Mouse (Mus musculus) stomach, embryonic 15.5 days (tissue): ENCODE results near the gene Bend3. TPM values are rescaled to one million over a fixed set of nuclear protein-coding genes. Genes with fewer than 3 reads are reported as not detected.
"Not testable (repeated sequence)": the region's sequence is repeated elsewhere in the genome, so short reads cannot be mapped to it uniquely, and the experiment has no call there.

Source experiments
- ATAC-seq: fragments of 200-750 bp; cut with Nextera tagmentation; 2 replicates; pipeline ENCODE4 v1.8.0; 2017; ENCODE audit warnings: low read depth, moderate number of reproducible peaks, moderate TSS enrichment; ENCODE audit not compliant: insufficient read depth, low FRiP score
- H3K27ac ChIP-seq: fragments of 300-500 bp; sonication (generic); 2 replicates; pipeline ENCODE4 v1.5.1; 2015; ENCODE audit warnings: mild to moderate bottlenecking, inconsistent platforms
- H3K27me3 ChIP-seq: fragments of 300-500 bp; sonication (generic); replicated peaks from 2 replicates; pipeline ENCODE4 v1.6.1; 2015; ENCODE audit warnings: inconsistent platforms
- H3K36me3 ChIP-seq: fragments of 300-500 bp; sonication (generic); 2 replicates; pipeline ENCODE4 v1.6.1; 2015; ENCODE audit warnings: inconsistent platforms
- H3K4me1 ChIP-seq: fragments of 300-500 bp; sonication (generic); 2 replicates; pipeline ENCODE4 v1.6.1; 2015; ENCODE audit warnings: inconsistent platforms
- H3K4me2 ChIP-seq: fragments of 300-500 bp; sonication (generic); 2 replicates; pipeline ENCODE4 v1.6.1; 2015; ENCODE audit warnings: mild to moderate bottlenecking, inconsistent platforms
- H3K4me3 ChIP-seq: fragments of 300-500 bp; sonication (generic); replicated peaks from 2 replicates; pipeline ENCODE4 v1.5.1; 2015; ENCODE audit warnings: inconsistent platforms
- H3K9ac ChIP-seq: fragments of 300-500 bp; sonication (generic); 2 replicates; pipeline ENCODE4 v1.6.1; 2015; ENCODE audit warnings: inconsistent platforms
- H3K9me3 ChIP-seq: fragments of 300-500 bp; sonication (generic); 2 replicates; pipeline ENCODE4 v1.6.1; 2016; ENCODE audit warnings: inconsistent platforms
- WGBS: fragments of 180-500 bp; shearing (Covaris S2); methylation state at CpG from one replicate; pipeline ENCODE4 v1.1.7; 2015; 5-methylcytosine and 5-hydroxymethylcytosine counted together
- polyA plus RNA-seq: library from polyadenylated mRNA; unstranded; fragments of >200 nt; fragmentation: Nextera tagmentation; extraction: Ambion mirVana; gene quantifications from 2 replicates; pipeline ENCODE4 v1.2.1, GENCODE M21; 2015

The Bend3 gene
- polyA plus RNA-seq, 1 experiment from 2014 or later = 3.2 TPM

DNA sequence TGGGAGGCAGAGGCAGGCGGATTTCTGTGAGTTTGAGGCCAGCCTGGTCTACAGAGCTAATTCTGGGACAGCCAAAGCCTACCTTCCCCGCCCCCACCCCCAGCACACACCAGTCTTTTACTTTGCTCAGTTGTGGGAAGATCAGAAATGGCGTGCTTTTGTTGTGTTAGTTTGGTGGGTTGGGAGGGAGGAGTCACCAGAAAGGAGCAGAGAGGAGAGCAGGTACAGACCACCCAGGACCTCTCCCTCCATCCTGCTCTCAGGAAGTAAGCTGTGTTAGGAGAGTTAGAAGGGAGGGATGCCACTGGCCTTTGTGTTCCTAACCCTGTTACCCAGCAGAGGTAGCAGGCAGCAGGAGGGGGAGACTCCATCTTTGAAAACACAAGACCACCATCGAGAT lies 28.4 kb downstream of the Bend3 start:
- no peak overlapping the region for H3K4me2 ChIP-seq
- ATAC-seq = no peak
- peaks cover 15% of the 10 kb centered on the region for H3K36me3 ChIP-seq
- H3K27me3 ChIP-seq = no peaks in the 10 kb centered on the region
- H3K9ac ChIP-seq = no peak overlapping the region
- no peaks in the 10 kb centered on the region for H3K4me1 ChIP-seq
- WGBS = 77% methylated on average over 4 of the region's 4 CpGs
- no peak overlapping the region for H3K27ac ChIP-seq
- no peaks in the 10 kb centered on the region for H3K9me3 ChIP-seq
- H3K4me3 ChIP-seq = no peak overlapping the region

DNA sequence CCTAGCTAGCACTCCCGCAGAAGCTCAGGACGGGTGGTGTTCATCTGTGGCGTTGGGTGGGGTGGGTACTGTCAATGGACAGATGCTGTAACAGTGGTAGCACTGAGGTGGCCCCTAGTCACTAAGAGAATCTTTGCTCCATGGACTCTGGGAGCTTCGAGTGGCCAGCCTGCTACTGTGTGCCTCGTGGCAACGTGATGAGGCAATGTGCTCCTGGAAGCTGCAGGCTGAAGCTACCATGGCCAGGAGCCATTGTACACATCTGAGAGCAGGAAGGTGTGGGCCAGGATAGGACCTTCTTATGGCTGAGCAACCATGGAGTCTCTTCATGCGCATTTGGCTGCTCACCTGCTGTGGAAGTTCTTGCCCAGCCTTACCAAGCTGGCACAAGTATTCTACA lies 30.6 kb downstream of the Bend3 start:
- no peak overlapping the region for H3K4me3 ChIP-seq
- no peak overlapping the region for H3K4me2 ChIP-seq
- WGBS = 95% methylated on average over 7 of the region's 7 CpGs
- H3K27me3 ChIP-seq = no peaks in the 10 kb centered on the region
- H3K9me3 ChIP-seq = no peaks in the 10 kb centered on the region
- H3K36me3 ChIP-seq = peaks cover 19% of the 10 kb centered on the region
- ATAC-seq = no peak
- no peaks in the 10 kb centered on the region for H3K4me1 ChIP-seq
- no peak overlapping the region for H3K27ac ChIP-seq
- no peak overlapping the region for H3K9ac ChIP-seq

DNA sequence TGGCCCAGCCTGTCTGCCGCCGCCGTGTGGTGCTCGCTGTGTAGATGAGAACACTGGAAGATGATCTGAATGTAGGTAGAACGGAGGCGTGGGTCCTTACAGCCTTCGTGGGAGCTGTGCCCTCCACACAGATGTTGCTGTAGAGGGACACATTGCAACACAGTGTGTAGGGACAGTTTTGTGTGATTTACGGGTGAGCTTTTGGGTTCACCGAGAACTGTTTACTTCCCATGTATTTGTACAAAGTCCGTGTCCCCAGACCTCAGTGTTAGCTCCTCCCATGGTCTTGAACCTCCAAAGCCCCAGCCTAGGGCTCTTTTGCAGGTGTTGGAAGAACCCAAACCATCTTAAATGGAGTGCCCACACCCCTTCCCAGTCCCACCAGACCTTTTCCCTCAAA lies 34.3 kb downstream of the Bend3 start:
- ATAC-seq = no peak

DNA sequence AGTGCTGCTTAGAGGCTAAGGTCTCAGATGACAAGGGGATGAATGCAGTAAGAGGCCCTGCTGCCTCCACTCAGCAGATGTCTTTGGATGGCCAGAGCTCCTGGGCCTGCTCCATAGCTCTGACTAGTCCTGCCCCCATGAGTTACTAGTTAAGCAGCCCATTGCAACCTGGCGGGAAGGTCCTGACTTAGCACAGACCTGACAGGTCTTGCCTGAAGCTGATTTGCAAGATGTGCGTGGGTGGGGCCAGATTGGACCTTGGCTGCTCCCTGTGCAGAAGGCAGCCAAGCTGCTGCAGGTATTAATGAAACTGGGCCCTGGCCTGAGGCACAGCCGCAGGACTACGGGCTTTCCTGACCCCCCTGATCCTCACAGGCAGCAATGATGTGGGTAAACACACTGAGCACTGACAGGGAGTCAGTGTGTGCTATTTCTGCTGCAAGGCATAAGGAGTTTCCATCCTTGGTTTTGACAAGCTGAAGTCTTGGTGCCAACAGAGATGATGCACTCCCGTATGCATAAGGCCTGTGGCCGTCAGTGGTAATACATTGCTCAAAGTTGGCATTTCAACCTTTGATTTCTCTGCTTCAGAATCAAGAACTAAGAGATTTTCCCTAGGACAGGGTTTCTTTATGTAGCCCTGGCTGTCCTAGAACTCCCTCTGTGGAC lies 38.5 kb downstream of the Bend3 start:
- H3K27ac ChIP-seq = no peak overlapping the region; the same call in 1 of the 2 replicates
- H3K9me3 ChIP-seq = no peaks in the 10 kb centered on the region
- 56% methylated on average over 6 of the region's 6 CpGs for WGBS
- no peak overlapping the region for H3K4me3 ChIP-seq
- peaks cover 10% of the 10 kb centered on the region for H3K4me1 ChIP-seq
- no peak for ATAC-seq
- no peaks in the 10 kb centered on the region for H3K27me3 ChIP-seq
- H3K36me3 ChIP-seq = 0 out of 2 replicates have a peak, but pooled peaks cover 4% of the 10 kb centered on the region
- no peak overlapping the region for H3K9ac ChIP-seq
- H3K4me2 ChIP-seq = no peak overlapping the region

More for the DNA sequence above, 34.3 kb downstream of the Bend3 start:
- peaks cover 10% of the 10 kb centered on the region for H3K4me1 ChIP-seq
- H3K4me3 ChIP-seq = no peak overlapping the region
- 86% methylated on average over 10 of the region's 10 CpGs for WGBS
- peaks cover 19% of the 10 kb centered on the region for H3K36me3 ChIP-seq
- no peak overlapping the region for H3K27ac ChIP-seq
- no peak overlapping the region for H3K9ac ChIP-seq
- no peaks in the 10 kb centered on the region for H3K27me3 ChIP-seq
- H3K9me3 ChIP-seq = no peaks in the 10 kb centered on the region
- no peak overlapping the region for H3K4me2 ChIP-seq

GRCm38 (mm10) chr10:43517836-43518235 lies 39.2 kb downstream of the Bend3 start:
- ATAC-seq = no peak
- no peak overlapping the region for H3K4me2 ChIP-seq
- peak overlapping the region; percentile 2; the same call in 1 of the 2 replicates for H3K27ac ChIP-seq
- no peaks in the 10 kb centered on the region for H3K27me3 ChIP-seq
- H3K9me3 ChIP-seq = no peaks in the 10 kb centered on the region
- H3K9ac ChIP-seq = no peak overlapping the region
- H3K36me3 ChIP-seq = 0 out of 2 replicates have a peak, but pooled peaks cover 3% of the 10 kb centered on the region
- H3K4me3 ChIP-seq = no peak overlapping the region
- 52% methylated on average over 4 of the region's 4 CpGs for WGBS
- H3K4me1 ChIP-seq = peaks cover 10% of the 10 kb centered on the region

DNA sequence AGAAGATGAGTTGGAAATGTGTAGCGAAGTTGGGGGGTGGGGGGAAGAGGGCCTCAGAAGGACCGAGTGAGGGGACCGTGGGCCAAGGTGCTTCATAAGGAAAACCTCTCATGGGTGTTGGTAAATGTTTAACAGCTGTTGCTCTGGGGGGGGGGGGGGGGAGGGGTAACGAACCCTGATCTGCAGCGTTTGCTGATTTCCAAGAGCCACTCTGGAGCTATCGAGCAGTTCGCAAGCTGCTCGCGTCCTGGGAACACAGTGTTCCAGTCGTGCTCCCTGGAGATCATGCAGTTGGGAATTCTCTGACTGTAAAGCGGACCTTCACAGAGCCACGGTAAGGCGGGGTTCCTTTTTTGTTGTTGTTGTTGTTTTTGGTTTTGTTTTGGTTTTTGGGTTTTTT lies 39.7 kb downstream of the Bend3 start:
- Histone ChIP-seq H3K36me3 (no peaks in the 10 kb centered on the region), H3K27me3 (no peaks in the 10 kb centered on the region), H3K9ac (no peak overlapping the region), H3K4me2 (no peak overlapping the region), H3K9me3 (no peaks in the 10 kb centered on the region), H3K4me1 (peaks cover 10% of the 10 kb centered on the region), H3K4me3 (no peak overlapping the region), H3K27ac (no peak overlapping the region)
- ATAC-seq = peak; percentile 40; the same call in 1 of the 2 replicates
- 62% methylated on average over 13 of the region's 13 CpGs for WGBS

GRCm38 (mm10) chr10:43519977-43520376 lies 41.3 kb downstream of the Bend3 start:
- no peaks in the 10 kb centered on the region for H3K36me3 ChIP-seq
- H3K27ac ChIP-seq = no peak overlapping the region
- no peaks in the 10 kb centered on the region for H3K27me3 ChIP-seq
- H3K4me3 ChIP-seq = no peak overlapping the region
- peaks cover 10% of the 10 kb centered on the region for H3K4me1 ChIP-seq
- H3K9me3 ChIP-seq = no peaks in the 10 kb centered on the region
- H3K4me2 ChIP-seq = no peak overlapping the region
- no peak overlapping the region for H3K9ac ChIP-seq
- 98% methylated on average over 2 of the region's 2 CpGs for WGBS
- ATAC-seq = no peak

DNA sequence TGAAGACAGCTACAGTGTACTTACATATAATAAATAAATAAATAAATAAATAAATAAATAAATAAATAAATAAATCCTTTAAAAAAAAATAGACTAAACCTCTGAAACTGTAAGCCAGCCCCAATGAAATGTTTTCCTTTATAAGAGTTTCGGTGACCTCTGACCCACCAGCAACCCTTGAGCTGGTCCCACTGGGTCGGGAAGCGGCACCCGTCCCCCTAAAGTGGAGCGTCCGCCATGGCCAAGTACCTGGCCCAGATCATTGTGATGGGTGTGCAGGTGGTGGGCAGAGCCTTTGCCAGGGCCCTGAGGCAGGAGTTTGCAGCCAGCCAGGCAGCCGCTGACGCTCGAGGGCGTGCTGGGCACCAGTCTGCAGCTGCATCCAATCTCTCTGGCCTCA lies 45.3 kb downstream of the Bend3 start, which contains the start of gene Gm9803:
Gene Gm9803 (plus strand): TSS at position 154 of the 400 bp plus-strand sequence.
- H3K4me1 ChIP-seq, H3K4me3 ChIP-seq, H3K9me3 ChIP-seq, ATAC-seq, H3K27me3 ChIP-seq, H3K9ac ChIP-seq, H3K36me3 ChIP-seq, H3K4me2 ChIP-seq, H3K27ac ChIP-seq: not testable (repeated sequence)
- WGBS = 97% methylated on average over 10 of the region's 10 CpGs

DNA sequence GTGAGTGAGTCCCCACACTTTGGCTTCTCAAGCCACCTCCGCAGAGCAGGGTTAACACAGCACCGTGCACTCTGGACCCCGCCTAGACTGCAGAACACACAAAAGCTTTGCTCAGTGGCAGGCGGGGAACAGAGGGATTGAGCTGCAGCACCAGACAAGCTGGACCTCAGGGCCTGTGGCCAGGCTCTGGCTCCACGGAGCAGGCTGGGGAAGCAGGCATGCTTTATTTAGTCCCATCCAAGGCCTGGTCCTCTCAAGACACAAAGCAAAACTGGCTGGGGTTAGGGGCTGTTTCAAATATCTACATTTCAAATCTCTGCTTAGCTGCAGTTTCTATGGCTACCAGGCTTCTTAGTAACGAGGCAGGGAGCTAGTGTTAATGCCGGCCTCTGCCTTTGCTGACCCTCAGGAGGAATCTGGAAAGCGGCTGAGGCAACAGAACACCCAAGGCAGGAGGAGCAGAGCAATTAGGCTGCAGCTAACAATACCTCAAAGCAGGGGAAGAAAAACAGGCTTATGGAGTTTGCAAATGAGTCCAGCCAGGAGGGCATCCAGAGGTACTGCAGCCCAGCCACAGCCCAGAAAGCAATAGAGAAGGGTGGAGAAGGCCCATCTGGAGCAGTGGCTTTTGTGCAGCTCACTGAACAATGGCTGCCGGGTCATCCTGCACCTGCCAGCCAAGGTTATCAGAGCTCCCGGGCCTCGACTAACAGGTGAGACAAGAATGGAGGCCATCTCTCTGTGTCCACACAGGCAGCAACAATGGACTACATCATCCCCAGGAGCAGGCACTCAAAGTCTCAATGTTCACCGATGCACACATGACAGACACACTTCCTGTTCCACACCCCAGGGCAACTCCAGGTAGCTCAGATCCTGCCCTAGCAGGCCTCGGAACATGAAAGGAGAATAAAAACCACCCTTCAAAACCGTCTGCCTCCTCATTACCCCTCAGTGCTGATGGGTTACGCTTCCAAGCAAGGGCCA lies 48.9 kb downstream of the Bend3 start:
- H3K4me1 ChIP-seq = peaks cover 8% of the 10 kb centered on the region; the same call in 1 of the 2 replicates
- peak; percentile 80 for ATAC-seq
- H3K27me3 ChIP-seq = no peaks in the 10 kb centered on the region
- no peaks in the 10 kb centered on the region for H3K9me3 ChIP-seq
- peaks cover 39% of the 10 kb centered on the region for H3K36me3 ChIP-seq
- 50% methylated on average over 15 of the region's 15 CpGs for whole genome bisulfite sequencing
- H3K4me2 ChIP-seq = no peak overlapping the region
- peak overlapping the region; percentile 67 for H3K27ac ChIP-seq
- H3K9ac ChIP-seq = no peak overlapping the region
- no peak overlapping the region for H3K4me3 ChIP-seq

GRCm38 (mm10) chr10:43534382-43534781 lies 55.8 kb downstream of the Bend3 start:
- no peaks in the 10 kb centered on the region for H3K9me3 ChIP-seq
- H3K27me3 ChIP-seq = no peaks in the 10 kb centered on the region
- H3K4me2 ChIP-seq = no peak overlapping the region
- peaks cover 3% of the 10 kb centered on the region; the same call in 1 of the 2 replicates for H3K4me1 ChIP-seq
- no peak overlapping the region for H3K27ac ChIP-seq
- ATAC-seq = no peak
- H3K4me3 ChIP-seq = no peak overlapping the region
- H3K36me3 ChIP-seq = peaks cover 28% of the 10 kb centered on the region
- 60% methylated on average over 1 of the region's 1 CpGs for WGBS
- H3K9ac ChIP-seq = no peak overlapping the region

- WGBS = 92% methylated on average over 7 of the region's 7 CpGs
- no peak for ATAC-seq
- H3K36me3 ChIP-seq = no peaks in the 10 kb centered on the region
- no peak overlapping the region for H3K4me3 ChIP-seq
- no peak overlapping the region for H3K9ac ChIP-seq
- H3K9me3 ChIP-seq = no peaks in the 10 kb centered on the region
- no peak overlapping the region for H3K27ac ChIP-seq
- H3K4me1 ChIP-seq = peaks cover 11% of the 10 kb centered on the region; the same call in 1 of the 2 replicates
- no peak overlapping the region for H3K4me2 ChIP-seq
- no peaks in the 10 kb centered on the region for H3K27me3 ChIP-seq
These were observed 59.0 kb downstream of the Bend3 start for GRCm38 (mm10) chr10:43537652-43538051.

GRCm38 (mm10) chr10:43538831-43539230 lies 60.2 kb downstream of the Bend3 start:
- Histone ChIP-seq H3K9me3 (no peaks in the 10 kb centered on the region), H3K27ac (no peak overlapping the region), H3K4me1 (peaks cover 11% of the 10 kb centered on the region; the same call in 1 of the 2 replicates), H3K4me3 (no peak overlapping the region), H3K4me2 (no peak overlapping the region), H3K36me3 (no peaks in the 10 kb centered on the region), H3K9ac (no peak overlapping the region), H3K27me3 (no peaks in the 10 kb centered on the region)
- ATAC-seq = no peak
- 81% methylated on average over 5 of the region's 5 CpGs for WGBS
